Mouse (Mus musculus) E14TG2a.4 (cell line): ENCODE measurements around the gene Nprl3.

Experiments
- CTCF ChIP-seq: conservative IDR thresholded peaks from 2 replicates; pipeline ENCODE4 v1.5.1; 2014; ENCODE audit warnings: low read length
- NANOG ChIP-seq: IDR thresholded peaks from 2 replicates; pipeline ENCODE4 v1.6.1; 2014; ENCODE audit warnings: borderline replicate concordance, low read length, mixed read lengths
- POU5F1 ChIP-seq: IDR thresholded peaks from 2 replicates; pipeline ENCODE4 v1.6.1; 2014; ENCODE audit warnings: low read length, borderline replicate concordance

- TF ChIP-seq CTCF = no peak
- no peak for TF ChIP-seq POU5F1
- TF ChIP-seq NANOG = no peak
These were observed 31.0 kb upstream of the Nprl3 start for GRCm38 (mm10) chr11:32298532-32298918.
